Mouse (Mus musculus) urinary bladder, postnatal 10 days (tissue): ENCODE results near the gene Rad9b.

Source experiments
- DNase-seq: peaks from one replicate; pipeline ENCODE4 v3.0.0; 2022; ENCODE audit warnings: low spot score

The Rad9b gene

DNA sequence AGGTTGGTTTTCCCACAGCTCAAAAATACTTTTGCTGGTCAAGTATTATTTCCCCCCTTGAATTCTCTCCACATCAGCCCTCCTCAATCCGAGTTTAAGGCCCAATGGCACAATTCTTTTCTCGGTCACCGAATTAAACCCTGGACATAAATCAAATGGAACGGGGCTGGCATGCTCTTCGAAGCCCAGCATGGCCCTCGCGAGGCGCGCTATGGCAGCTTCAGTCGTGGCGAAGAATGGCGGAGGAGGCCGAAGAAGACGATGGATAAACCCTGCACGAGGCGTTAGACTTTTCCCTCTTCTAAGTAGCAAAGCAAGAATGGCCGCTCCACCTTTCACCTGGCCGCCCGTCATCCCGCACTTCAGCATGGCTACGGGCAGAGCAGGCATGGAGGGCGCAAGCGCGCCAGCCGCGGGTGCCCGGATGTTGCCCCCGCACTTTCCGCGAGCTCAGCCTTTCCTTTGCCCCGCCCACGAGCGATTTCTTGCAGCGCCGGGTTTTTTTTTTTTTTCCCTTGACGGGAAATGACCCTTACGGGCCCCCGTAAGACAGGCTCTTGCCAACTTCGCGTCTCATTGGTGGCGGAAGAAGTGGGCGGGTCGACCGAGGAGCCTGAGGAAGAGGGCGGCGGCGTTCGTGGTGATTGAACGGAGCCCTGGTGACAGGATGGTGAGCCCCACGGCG is at the start of gene Rad9b, which contains the start of gene Vps29:
Rad9b (minus strand) TSS at position 427 of the 685 bp plus-strand sequence.
Vps29 (plus strand) TSS at position 563 of the 685 bp plus-strand sequence.
- DNase-seq, result peak; percentile 97

DNA sequence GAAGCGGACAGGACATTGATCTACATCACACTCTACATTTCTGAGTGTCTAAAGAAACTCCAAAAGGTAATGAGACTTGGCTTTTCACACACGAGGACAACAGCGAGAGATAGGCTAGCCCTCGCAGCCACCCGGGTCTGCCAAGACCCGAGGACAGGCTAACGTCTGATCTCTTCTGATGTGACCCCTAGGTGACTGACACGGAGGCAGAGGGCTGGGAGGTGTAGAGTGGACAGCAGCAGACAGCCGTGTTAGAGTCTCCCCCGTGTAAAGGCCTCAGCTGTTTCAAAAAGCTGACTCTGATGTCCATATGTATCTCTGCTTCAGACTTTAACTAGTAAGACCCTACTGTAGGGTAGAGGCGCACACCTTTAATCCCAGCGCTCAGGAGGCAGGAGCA is 49.3 kb upstream of the Rad9b start:
- no peak for DNase-seq

DNA sequence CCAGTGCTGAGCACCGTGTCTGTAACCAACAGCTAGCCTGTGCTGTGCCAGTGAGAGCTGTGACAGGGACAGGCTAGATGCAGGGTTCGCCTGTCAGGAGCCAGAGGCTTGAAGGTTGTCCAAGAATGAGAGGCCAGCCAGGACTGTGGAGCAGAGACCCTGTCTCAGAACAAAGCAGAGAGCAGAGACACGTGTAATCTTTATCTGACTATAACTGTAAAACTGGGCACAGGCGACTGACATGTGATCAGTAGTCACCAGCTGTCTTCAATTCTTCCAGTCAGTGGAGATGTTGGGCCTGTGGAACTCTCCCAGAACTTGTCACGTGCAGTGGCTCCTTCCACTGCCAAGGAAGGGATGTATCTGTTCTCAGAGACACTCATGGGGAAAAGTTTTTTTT is 48.7 kb upstream of the Rad9b start:
- no peak for DNase-seq

GRCm38 (mm10) chr5:122402160-122402559 is 48.1 kb upstream of the Rad9b start:
- no peak for DNase-seq

- DNase-seq, result peak; percentile 44
These were observed 47.2 kb upstream of the Rad9b start for GRCm38 (mm10) chr5:122401303-122401640.

GRCm38 (mm10) chr5:122400628-122401302 is 46.7 kb upstream of the Rad9b start:
- no peak for DNase-seq

DNA sequence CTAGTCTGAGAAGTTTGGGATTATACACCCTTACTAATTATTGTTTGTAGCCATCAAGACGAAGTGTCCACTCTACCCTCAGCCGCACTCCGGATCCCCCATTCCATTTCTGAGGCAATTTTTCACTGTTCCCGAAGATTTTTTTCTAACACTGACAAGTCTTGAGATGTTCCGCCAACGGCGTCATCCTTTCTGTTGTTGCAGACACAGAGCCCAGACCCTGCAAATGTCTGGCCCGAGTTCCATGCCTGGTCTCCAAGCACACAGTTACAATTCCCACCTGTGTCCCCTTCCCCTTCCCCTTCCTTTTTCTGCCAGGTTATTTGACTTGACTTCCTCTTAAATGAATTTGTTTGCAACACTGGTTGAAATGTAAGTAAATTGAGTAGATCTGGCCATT is 45.8 kb upstream of the Rad9b start:
- no peak for DNase-seq

DNA sequence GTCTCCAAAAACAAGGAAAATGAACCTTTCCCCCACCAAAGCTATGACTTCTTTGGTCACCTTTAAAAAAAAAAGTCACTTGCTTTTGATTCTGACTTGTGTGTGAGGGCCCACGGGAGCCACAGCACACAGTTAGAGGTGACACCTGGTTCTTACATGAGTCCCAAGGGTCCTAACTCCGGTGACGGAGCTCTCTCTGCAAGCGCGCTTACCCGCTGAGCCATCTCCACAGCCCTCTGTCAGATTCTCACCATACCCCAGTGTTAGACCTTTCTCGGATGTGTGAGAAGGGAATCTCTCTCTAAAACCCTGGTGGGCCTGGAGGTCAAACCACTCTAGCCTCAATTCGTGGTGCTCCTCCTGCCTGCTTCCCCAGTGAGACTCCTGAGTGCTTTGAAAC is 43.5 kb upstream of the Rad9b start:
- no peak for DNase-seq

- no peak for DNase-seq
These were observed 42.8 kb upstream of the Rad9b start for GRCm38 (mm10) chr5:122396791-122397190.

GRCm38 (mm10) chr5:122393887-122394286 is 39.9 kb upstream of the Rad9b start:
- no peak for DNase-seq

DNA sequence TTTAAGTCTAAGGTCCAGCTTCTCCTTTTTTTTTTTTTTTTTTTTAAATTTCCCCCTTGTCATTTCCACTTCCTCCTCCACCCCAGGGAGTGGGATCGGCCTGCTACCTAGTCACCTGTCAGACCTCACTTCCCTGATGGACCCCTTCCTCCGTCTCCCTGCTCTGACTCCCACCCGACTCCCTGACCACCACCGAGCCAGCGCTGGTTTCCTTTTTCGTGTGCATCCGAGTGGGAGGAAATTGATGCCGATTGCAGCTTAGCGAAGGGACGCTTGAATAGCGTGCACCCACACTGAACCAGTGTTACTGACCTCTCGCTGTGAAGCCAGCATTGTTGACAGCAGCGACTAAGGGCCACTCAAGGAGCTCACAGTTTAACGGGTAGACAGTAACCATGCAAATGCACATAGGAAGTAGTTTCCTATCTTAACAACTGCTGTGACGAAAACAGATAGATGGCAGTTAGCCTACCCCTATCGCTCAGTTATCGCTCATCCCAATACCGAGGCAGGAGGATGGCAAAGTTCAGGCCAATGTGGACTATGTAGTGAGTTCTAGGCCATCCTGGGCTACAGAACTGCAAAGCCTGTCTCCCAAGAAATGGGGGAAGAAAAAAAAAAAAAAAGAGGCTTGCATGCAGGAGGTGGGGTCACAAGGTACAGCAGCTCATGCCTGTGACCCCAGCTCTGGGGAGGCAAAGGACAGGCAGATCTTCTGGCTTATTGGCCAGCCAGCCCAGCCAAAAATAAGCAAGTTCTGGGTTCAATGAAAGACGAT is 38.4 kb upstream of the Rad9b start:
- no peak for DNase-seq

DNA sequence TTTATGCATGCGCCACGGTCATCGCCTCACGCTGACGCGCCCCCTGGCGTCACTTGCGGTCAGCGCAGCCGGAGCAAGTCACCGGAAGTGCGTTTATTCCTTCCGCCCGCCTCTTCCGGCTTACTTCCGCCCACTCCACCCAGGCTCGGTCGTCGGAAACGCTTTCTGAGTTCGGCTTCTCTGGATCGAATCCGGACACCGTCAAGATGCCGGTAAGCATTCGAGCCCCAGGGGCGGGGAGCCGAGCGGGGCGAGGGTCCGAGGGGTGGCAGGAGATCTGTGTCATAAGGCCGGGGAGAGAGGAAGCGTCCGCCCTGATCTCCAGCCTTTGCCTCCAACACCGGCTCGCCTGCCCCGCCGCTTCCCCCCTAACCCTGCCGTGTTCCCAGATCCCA is 37.8 kb upstream of the Rad9b start, which contains the start of gene Arpc3:
Arpc3 (plus strand) TSS at position 93 of the 395 bp plus-strand sequence.
- DNase-seq, result peak; percentile 71

- DNase-seq, result no peak
These were observed 37.2 kb upstream of the Rad9b start for GRCm38 (mm10) chr5:122391178-122391785.

GRCm38 (mm10) chr5:122390671-122391070 is 36.6 kb upstream of the Rad9b start:
- DNase-seq, result no peak

GRCm38 (mm10) chr5:122390006-122390405 is 36.0 kb upstream of the Rad9b start:
- DNase-seq, result no peak

- DNase-seq, result no peak
These were observed 25.5 kb upstream of the Rad9b start for GRCm38 (mm10) chr5:122379374-122380155.

DNA sequence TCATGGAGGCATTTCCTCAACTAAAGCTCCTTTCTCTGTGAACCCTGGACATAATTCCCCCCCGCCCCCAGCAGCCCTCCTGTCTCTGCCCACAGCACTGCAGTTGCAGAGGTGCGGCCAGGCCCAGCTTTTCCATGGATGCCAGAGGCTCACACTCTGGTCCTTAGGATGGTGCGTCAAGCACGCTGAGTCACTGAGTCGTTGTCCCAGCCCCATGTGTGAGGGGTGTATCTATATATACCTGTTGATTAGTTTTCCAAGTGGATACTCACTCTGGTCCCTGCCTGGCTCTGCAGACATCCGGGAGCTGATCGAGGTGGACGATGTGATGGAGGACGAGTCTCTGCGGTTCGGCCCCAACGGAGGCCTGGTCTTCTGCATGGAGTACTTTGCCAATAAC is 24.1 kb upstream of the Rad9b start:
- no peak for DNase-seq

DNA sequence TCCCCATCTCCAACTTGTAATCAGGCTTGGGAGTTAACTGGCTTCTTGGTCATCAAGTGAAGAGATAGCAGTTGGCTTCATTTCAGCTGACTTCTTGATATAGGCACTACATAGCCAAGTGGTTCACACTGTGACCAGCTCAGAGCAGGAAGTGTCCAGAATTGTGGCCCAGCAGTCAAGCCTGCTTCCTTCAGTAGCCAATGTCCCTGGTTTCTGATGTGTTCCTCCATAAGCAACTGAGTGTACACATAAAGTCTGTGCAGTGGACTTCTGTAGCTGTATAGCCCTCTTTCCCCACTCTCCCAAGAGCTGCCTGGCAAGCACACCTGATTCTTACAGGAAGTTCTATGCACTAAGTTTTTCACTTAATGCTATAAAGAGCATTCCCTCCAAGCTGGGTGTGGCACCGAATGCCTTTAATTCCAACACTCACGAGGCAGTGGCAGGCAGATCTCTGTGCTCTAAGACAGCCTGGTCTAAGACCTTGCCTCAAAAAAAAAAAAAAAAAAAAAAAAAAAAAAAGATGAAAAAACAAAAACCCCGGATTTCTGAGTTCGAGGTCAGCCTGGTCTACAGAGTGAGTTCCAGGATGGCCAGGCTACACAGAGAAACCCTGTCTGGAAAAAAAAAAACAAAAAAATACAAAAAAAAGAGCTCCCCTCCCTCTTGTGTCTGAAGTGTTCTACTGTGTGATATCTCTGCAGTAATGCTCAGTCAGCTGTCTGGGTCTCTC is 23.2 kb upstream of the Rad9b start:
- DNase-seq, result no peak

- DNase-seq, result no peak
These were observed 18.8 kb upstream of the Rad9b start for GRCm38 (mm10) chr5:122372878-122373277.

DNA sequence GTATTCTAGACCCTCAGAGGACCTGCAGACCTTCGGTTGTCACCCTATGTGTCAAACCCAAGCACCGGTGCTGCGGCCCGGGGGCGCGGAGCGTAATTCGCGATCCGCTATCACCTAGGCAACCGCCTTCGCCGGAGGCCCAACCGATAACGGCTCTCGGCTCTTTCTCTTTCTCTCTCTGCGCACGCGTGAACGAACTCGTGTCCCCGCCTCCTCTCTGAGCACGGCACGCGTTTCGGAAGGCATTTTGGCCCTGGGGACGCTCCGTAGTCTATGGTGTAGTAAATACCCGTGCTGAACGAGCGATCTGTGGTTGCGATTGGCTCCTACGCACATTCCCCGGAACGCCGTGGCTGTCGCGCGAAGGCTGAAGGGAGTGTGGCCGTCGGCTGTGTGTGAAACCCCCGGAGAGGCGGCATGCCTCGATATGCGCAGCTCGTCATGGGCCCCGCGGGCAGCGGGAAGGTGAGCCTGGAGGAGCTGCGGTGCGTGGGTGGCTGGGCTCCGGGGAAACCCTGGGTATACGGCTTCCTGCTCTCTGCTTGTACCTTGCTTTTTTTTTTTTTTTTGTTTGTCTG is 18.2 kb upstream of the Rad9b start, which contains the start of gene Fam216a:
Fam216a (minus strand) TSS at position 173 of the 578 bp plus-strand sequence.
- DNase-seq, result peak; percentile 99
